Mouse (Mus musculus) megakaryocyte-erythroid progenitor cell, adult 5 weeks (primary cell): ENCODE measurements around the gene Vmn2r88. TPM values are rescaled to one million over a fixed set of nuclear protein-coding genes. Genes with fewer than 3 reads are reported as not detected.

Experiments used
- polyA plus RNA-seq: library from polyadenylated mRNA; stranded (reverse); fragments of >175 nt; gene quantifications from 2 replicates; pipeline ENCODE4 v1.2.3, GENCODE M21; 2012

Gene Vmn2r88
- polyA plus RNA-seq = not detected in 2 replicates

DNA sequence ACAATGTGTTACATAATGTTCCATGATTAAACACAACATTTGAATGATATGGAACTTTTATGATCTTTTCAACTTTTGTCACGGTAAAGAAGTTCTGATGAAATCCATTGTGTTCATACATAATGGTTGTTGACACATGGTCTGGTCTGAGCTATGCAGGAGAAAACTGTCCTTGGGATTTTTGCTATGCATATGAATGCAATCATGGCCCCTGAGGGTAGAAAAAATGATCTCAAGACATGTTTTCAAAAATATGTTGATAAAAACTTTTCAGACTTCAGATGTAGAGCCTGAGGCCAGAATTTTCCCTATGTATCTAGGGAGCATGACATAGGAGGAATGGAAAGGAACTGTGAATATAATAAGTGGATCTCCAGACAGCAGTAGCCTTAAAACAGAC, at the start of gene Vmn2r88:
TSS of gene Vmn2r88 (plus strand) at position 301 of the 400 bp plus-strand sequence.

GRCm38 (mm10) chr14:51361456-51361855, 49.2 kb upstream of the Vmn2r88 start, which contains the start of gene Gm7247:
Gene Gm7247 (plus strand): TSS chr14:51361756.

GRCm38 (mm10) chr14:51451557-51451956, 40.9 kb downstream of the Vmn2r88 start, which contains the start of gene Vmn2r89:
Gene Vmn2r89 (plus strand): TSS chr14:51451857.

Other genes starting within 250 kb of the Vmn2r88 start
- gene Rnase2b, start 248.6 kb upstream of the Vmn2r88 start, polyA plus RNA-seq = not detected in 2 replicates
- not detected in 2 replicates for gene Ang2, start 211.7 kb upstream of the Vmn2r88 start, polyA plus RNA-seq
- not detected in 2 replicates for gene Ear14, start 207.4 kb upstream of the Vmn2r88 start, polyA plus RNA-seq
- not detected in 2 replicates for gene Rnase2a, start 154.7 kb upstream of the Vmn2r88 start, polyA plus RNA-seq
- gene Gm7247, start 49.1 kb upstream of the Vmn2r88 start, polyA plus RNA-seq = not detected in 2 replicates
- not detected in 2 replicates for gene Vmn2r89, start 41.0 kb downstream of the Vmn2r88 start, polyA plus RNA-seq
- not detected in 2 replicates for gene Gm5622, start 142.0 kb downstream of the Vmn2r88 start, polyA plus RNA-seq
- gene Gm17175, start 163.2 kb downstream of the Vmn2r88 start, polyA plus RNA-seq = not detected in 2 replicates
- gene Gm17174, start 181.3 kb downstream of the Vmn2r88 start, polyA plus RNA-seq = not detected in 2 replicates
- gene Gm17078, start 200.5 kb downstream of the Vmn2r88 start, polyA plus RNA-seq = not detected in 2 replicates
- gene Gm4181, start 224.8 kb downstream of the Vmn2r88 start, polyA plus RNA-seq = not detected in 2 replicates